ENCODE assay signal across 25 mouse cellular contexts in genomic region chr13:5558095-5558494, GRCm38 (mm10).
DNase-seq lines count a peak whose midpoint lies in the region; ATAC-seq lines count a peak whose summit lies in the region.
"Had no signal": no experiment of that assay in that cellular context is flagged by ENCODE, and none has a peak within 500 bp of the region (broad histone marks: within the 10 kb centered on the region; RNA-seq: fewer than 3 reads in every experiment).

No protein-coding gene starts in this region.

- no peaks in the 10 kb centered on the region for H3K36me3 ChIP-seq in midbrain, embryonic 15.5 days (replicated peaks)
- H3K36me3 ChIP-seq: heart, embryonic 10.5 days; heart, embryonic 13.5 days; hindbrain, embryonic 15.5 days; intestine, embryonic 15.5 days had no signal

- no peak overlapping the region for H3K9ac ChIP-seq in midbrain, embryonic 15.5 days
- H3K9ac ChIP-seq: forebrain, postnatal 0 days; heart, embryonic 13.5 days; hindbrain, embryonic 15.5 days; intestine, embryonic 15.5 days had no signal

- H3K4me2 ChIP-seq in midbrain, embryonic 15.5 days, result no peak overlapping the region
- H3K4me2 ChIP-seq: heart, embryonic 13.5 days; hindbrain, embryonic 15.5 days; intestine, embryonic 15.5 days had no signal

- DNase-seq in 3T3-L1 (ENCODE audit: low read depth, low spot score), result peak; percentile 88
- peak; percentile 34 for DNase-seq in Muller cell, postnatal 12 days (ENCODE audit: inconsistent ontology term)
- DNase-seq in brain, adult 2 months (ENCODE audit: low read depth, low spot score), result peak; percentile 68
- DNase-seq in telencephalon, adult 2 months (ENCODE audit: low read depth, low spot score), result peak; percentile 32
- DNase-seq in kidney, postnatal 25 days, result no peak
- DNase-seq in layer of hippocampus, adult 11-12 months (ENCODE audit: low spot score), result no peak
- DNase-seq: adrenal gland, adult 2 months; adrenal gland, postnatal 14 days; B cell, adult 2 months; cerebellum, adult 18-20 months; cerebellum, adult 9-10 months; cerebellum, postnatal 14 days; forebrain, postnatal 0 days; gastrocnemius, postnatal 10 days; gastrocnemius, postnatal 36 days; heart, adult 2 months; heart, postnatal 14 days; heart, postnatal 4 days; kidney, adult 11 months had no signal

- no peaks in the 10 kb centered on the region for H3K4me1 ChIP-seq in midbrain, embryonic 15.5 days
- H3K4me1 ChIP-seq: heart, embryonic 10.5 days; hindbrain, embryonic 15.5 days; intestine, embryonic 15.5 days had no signal

- H3K4me3 ChIP-seq in midbrain, embryonic 15.5 days, result no peak overlapping the region
- H3K4me3 ChIP-seq: heart, adult 2 months; heart, embryonic 10.5 days; heart, embryonic 13.5 days; hindbrain, embryonic 15.5 days; intestine, embryonic 15.5 days had no signal

- H3K9me3 ChIP-seq in midbrain, embryonic 15.5 days, result no peaks in the 10 kb centered on the region
- H3K9me3 ChIP-seq: heart, embryonic 10.5 days; heart, embryonic 13.5 days; hindbrain, embryonic 15.5 days; intestine, embryonic 15.5 days had no signal

- no peak for ATAC-seq in midbrain, embryonic 15.5 days (replicated peaks)
- ATAC-seq: forebrain, embryonic 14.5 days; forebrain, postnatal 0 days; intestine, embryonic 15.5 days had no signal

- no peaks in the 10 kb centered on the region for H3K27me3 ChIP-seq in midbrain, embryonic 15.5 days (replicated peaks)
- H3K27me3 ChIP-seq: heart, embryonic 13.5 days; hindbrain, embryonic 15.5 days; intestine, embryonic 15.5 days had no signal

- H3K27ac ChIP-seq in midbrain, embryonic 15.5 days, result no peak overlapping the region
- H3K27ac ChIP-seq: heart, adult 2 months; heart, embryonic 10.5 days; heart, embryonic 13.5 days; hindbrain, embryonic 15.5 days; intestine, embryonic 15.5 days had no signal

Comparison
In these comparisons a context has a peak if more than half of its experiments do, and no peak if none do; other contexts are left out.
1. DNase-seq: peak in 3T3-L1 (single experiment), Muller cell, postnatal 12 days (single experiment), brain, adult 2 months (single experiment) and telencephalon, adult 2 months (single experiment); none in kidney, postnatal 25 days (0 of 2) and layer of hippocampus, adult 11-12 months (single experiment).